Mouse (Mus musculus): ENCODE data around the gene Atp6v1g2. TPM values are rescaled to one million over a fixed set of nuclear protein-coding genes. Genes with fewer than 3 reads are reported as not detected.

The Atp6v1g2 gene
- polyA plus RNA-seq, 1 experiment: 628 TPM

GRCm38 (mm10) chr17:35209785-35210535 is 23.5 kb upstream of the Atp6v1g2 start:
- TF ChIP-seq POLR2A (IDR thresholded peaks at IDR 0.05; ENCODE audit: borderline replicate concordance, insufficient read depth, low read length): no peak
- no peak for TF ChIP-seq CTCF (IDR thresholded peaks at IDR 0.05; ENCODE audit: borderline replicate concordance, insufficient read depth, low read depth, low read length)
- Histone ChIP-seq H3K27me3 (ENCODE audit: control insufficient read depth, insufficient read depth, low read length) (no peaks in the 10 kb centered on the region), H3K27ac (ENCODE audit: insufficient read depth, low read length) (no peak overlapping the region), H3K4me3 (replicated peaks; ENCODE audit: insufficient read depth, low read depth, low read length) (no peak overlapping the region), H3K4me1 (ENCODE audit: control insufficient read depth, insufficient read depth, low read length) (no peaks in the 10 kb centered on the region)
- 68% methylated on average over 12 of the region's 12 CpGs for WGBS
- no peak for DNase-seq

GRCm38 (mm10) chr17:35210593-35210992 is 22.9 kb upstream of the Atp6v1g2 start:
- no peak for DNase-seq
- no peak overlapping the region for H3K4me3 ChIP-seq (replicated peaks; ENCODE audit: insufficient read depth, low read depth, low read length)
- no peak for TF ChIP-seq POLR2A (IDR thresholded peaks at IDR 0.05; ENCODE audit: borderline replicate concordance, insufficient read depth, low read length)
- no peak for TF ChIP-seq CTCF (IDR thresholded peaks at IDR 0.05; ENCODE audit: borderline replicate concordance, insufficient read depth, low read depth, low read length)
- H3K27ac ChIP-seq (ENCODE audit: insufficient read depth, low read length): no peak overlapping the region
- H3K4me1 ChIP-seq (ENCODE audit: control insufficient read depth, insufficient read depth, low read length): no peaks in the 10 kb centered on the region
- 82% methylated on average over 3 of the region's 3 CpGs for WGBS
- no peaks in the 10 kb centered on the region for H3K27me3 ChIP-seq (ENCODE audit: control insufficient read depth, insufficient read depth, low read length)

- TF ChIP-seq CTCF (IDR thresholded peaks at IDR 0.05; ENCODE audit: borderline replicate concordance, insufficient read depth, low read depth, low read length) (no peak), POLR2A (IDR thresholded peaks at IDR 0.05; ENCODE audit: borderline replicate concordance, insufficient read depth, low read length) (no peak)
- 93% methylated on average over 5 of the region's 5 CpGs for WGBS
- DNase-seq: no peak
- Histone ChIP-seq H3K4me3 (replicated peaks; ENCODE audit: insufficient read depth, low read depth, low read length) (no peak overlapping the region), H3K4me1 (ENCODE audit: control insufficient read depth, insufficient read depth, low read length) (no peaks in the 10 kb centered on the region), H3K27ac (ENCODE audit: insufficient read depth, low read length) (no peak overlapping the region), H3K27me3 (ENCODE audit: control insufficient read depth, insufficient read depth, low read length) (no peaks in the 10 kb centered on the region)
Observed at GRCm38 (mm10) chr17:35213071-35213470, 20.4 kb upstream of the Atp6v1g2 start.

- Histone ChIP-seq H3K27ac (ENCODE audit: insufficient read depth, low read length) (no peak overlapping the region), H3K4me1 (ENCODE audit: control insufficient read depth, insufficient read depth, low read length) (peaks cover 15% of the 10 kb centered on the region), H3K4me3 (replicated peaks; ENCODE audit: insufficient read depth, low read depth, low read length) (no peak overlapping the region), H3K27me3 (ENCODE audit: control insufficient read depth, insufficient read depth, low read length) (no peaks in the 10 kb centered on the region)
- 83% methylated on average over 18 of the region's 18 CpGs for WGBS
- no peak for TF ChIP-seq CTCF (IDR thresholded peaks at IDR 0.05; ENCODE audit: borderline replicate concordance, insufficient read depth, low read depth, low read length)
- no peak for TF ChIP-seq POLR2A (IDR thresholded peaks at IDR 0.05; ENCODE audit: borderline replicate concordance, insufficient read depth, low read length)
- DNase-seq: no peak
Observed at GRCm38 (mm10) chr17:35218516-35219193, 14.8 kb upstream of the Atp6v1g2 start.

DNA sequence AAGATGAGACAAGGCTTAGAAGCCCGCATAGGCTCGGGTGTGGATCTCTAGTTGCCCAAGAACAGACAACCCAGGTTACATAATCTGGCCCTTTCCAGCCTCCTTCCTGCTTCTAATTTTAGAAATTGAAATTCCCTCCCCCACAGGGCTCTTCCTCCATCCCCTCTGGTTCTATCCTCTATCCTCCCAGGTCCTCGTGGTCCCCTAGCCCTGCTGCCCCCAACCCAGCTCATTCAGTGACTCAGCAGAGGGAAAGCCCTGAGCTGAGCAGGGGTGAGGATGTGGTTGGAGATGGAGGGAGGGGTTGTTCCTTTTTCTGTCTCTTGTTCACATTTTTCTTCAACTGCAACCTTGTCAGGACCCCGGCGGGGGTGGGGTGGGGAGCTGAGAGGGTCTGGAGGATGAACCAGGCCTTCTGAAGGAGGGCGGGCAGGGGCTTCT is 13.8 kb upstream of the Atp6v1g2 start:
- no peak for TF ChIP-seq POLR2A (IDR thresholded peaks at IDR 0.05; ENCODE audit: borderline replicate concordance, insufficient read depth, low read length)
- TF ChIP-seq CTCF (IDR thresholded peaks at IDR 0.05; ENCODE audit: borderline replicate concordance, insufficient read depth, low read depth, low read length): no peak
- peak in 1 of 2 experiments; percentile 36 for DNase-seq
- H3K4me1 ChIP-seq (ENCODE audit: control insufficient read depth, insufficient read depth, low read length): peaks cover 15% of the 10 kb centered on the region
- WGBS: 49% methylated on average over 6 of the region's 6 CpGs
- no peak overlapping the region for H3K4me3 ChIP-seq (replicated peaks; ENCODE audit: insufficient read depth, low read depth, low read length)
- H3K27me3 ChIP-seq (ENCODE audit: control insufficient read depth, insufficient read depth, low read length): no peaks in the 10 kb centered on the region
- H3K27ac ChIP-seq (ENCODE audit: insufficient read depth, low read length): peak overlapping the region; percentile 46; the same call in 1 of the 2 replicates

DNA sequence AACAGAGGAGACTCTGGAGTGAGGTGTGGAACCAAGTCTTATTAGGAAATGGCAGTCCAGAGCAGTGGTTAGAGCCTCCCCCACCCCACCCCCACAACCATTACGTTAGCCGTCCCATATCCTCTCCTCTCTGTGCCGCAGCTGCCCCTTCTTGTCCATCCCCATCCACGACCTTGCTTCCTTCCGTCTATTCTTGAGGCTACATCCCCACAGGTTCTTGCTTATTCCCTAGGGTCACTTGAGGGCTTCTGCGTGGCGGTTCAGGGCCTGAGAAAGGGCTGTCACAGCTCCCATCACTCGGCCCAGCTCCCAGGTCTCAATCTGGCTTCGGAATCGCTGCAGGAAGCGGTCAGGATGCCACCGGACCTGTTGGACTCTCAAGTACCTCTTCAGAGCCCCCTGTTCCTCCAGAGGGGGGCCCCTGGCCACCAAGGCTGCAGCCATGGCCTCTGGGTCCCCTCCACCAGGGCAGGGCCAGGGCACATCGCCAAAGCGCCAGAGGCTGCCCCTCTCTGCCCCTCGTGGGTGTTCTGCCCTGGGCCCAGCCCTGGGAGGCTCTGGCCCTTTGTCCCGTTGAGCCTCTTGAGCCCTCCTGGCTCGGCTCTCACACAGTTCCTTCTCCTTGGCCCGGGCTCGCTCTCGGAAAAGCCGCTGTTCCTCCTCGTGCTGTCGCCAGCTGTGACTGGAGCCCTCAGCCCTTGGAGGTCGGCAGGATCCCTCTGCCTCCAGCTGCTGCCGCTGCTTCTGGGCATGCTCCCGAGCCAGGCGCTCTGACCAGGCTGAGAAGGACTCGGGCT is 13.1 kb upstream of the Atp6v1g2 start, which contains the start of gene Gm16181:
Gm16181 (plus strand) TSS at position 679 of the 797 bp plus-strand sequence.
- Histone ChIP-seq H3K27ac (ENCODE audit: insufficient read depth, low read length) (peak within 1 kb of the TSS; percentile 46; the same call in 1 of the 2 replicates), H3K4me3 (replicated peaks; ENCODE audit: insufficient read depth, low read depth, low read length) (no peak within 1 kb of the TSS), H3K27me3 (ENCODE audit: control insufficient read depth, insufficient read depth, low read length) (no peaks in the 10 kb centered on the region), H3K4me1 (ENCODE audit: control insufficient read depth, insufficient read depth, low read length) (peaks cover 15% of the 10 kb centered on the region)
- DNase-seq: no peak
- TF ChIP-seq POLR2A (IDR thresholded peaks at IDR 0.05; ENCODE audit: borderline replicate concordance, insufficient read depth, low read length): no peak
- TF ChIP-seq CTCF (IDR thresholded peaks at IDR 0.05; ENCODE audit: borderline replicate concordance, insufficient read depth, low read depth, low read length): no peak
- WGBS: 66% methylated on average over 28 of the region's 28 CpGs

DNA sequence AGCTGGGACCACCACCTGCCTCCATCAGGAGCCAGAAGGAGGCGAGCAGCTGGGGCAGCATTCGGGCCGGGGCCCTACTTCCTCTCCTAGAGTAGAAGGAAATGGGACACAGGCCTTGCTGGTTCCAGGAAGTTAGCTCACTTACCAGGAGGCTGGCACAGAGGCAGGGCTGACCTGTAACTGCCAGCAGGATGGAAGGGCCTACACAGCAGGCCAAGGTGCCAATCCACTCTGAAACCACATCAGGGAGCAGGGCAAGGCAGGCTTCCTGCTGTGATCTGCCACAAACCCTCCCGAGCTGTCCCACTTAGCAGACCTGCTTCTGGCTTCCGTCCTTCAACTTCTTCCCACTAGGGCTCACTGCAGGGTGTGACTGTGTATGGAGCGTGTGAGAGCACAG is 11.2 kb upstream of the Atp6v1g2 start:
- 16% methylated on average over 6 of the region's 6 CpGs for WGBS
- Histone ChIP-seq H3K27ac (ENCODE audit: insufficient read depth, low read length) (no peak overlapping the region; the same call in 1 of the 2 replicates), H3K27me3 (ENCODE audit: control insufficient read depth, insufficient read depth, low read length) (no peaks in the 10 kb centered on the region), H3K4me3 (replicated peaks; ENCODE audit: insufficient read depth, low read depth, low read length) (no peak overlapping the region), H3K4me1 (ENCODE audit: control insufficient read depth, insufficient read depth, low read length) (peaks cover 15% of the 10 kb centered on the region)
- no peak for DNase-seq
- TF ChIP-seq POLR2A (IDR thresholded peaks at IDR 0.05; ENCODE audit: borderline replicate concordance, insufficient read depth, low read length) (no peak), CTCF (IDR thresholded peaks at IDR 0.05; ENCODE audit: borderline replicate concordance, insufficient read depth, low read depth, low read length) (no peak)

All from cerebellum, adult 2 months (tissue).